Mouse (Mus musculus) midbrain, embryonic 15.5 days (tissue): ENCODE data around the gene Cirbp. TPM values are rescaled to one million over a fixed set of nuclear protein-coding genes. Genes with fewer than 3 reads are reported as not detected.

Experiments used
- ATAC-seq: fragments of 200-750 bp; cut with Nextera tagmentation; replicated peaks from 2 replicates; pipeline ENCODE4 v1.8.0; 2017; ENCODE audit warnings: moderate TSS enrichment
- H3K27ac ChIP-seq: fragments of 300-500 bp; sonication (generic); 2 replicates; pipeline ENCODE4 v1.5.1; 2015; ENCODE audit warnings: mild to moderate bottlenecking, inconsistent platforms
- H3K27me3 ChIP-seq: fragments of 300-500 bp; sonication (generic); replicated peaks from 2 replicates; pipeline ENCODE4 v1.6.1; 2015; ENCODE audit warnings: inconsistent platforms
- H3K36me3 ChIP-seq: fragments of 300-500 bp; sonication (generic); replicated peaks from 2 replicates; pipeline ENCODE4 v1.6.1; 2015; ENCODE audit warnings: inconsistent platforms
- H3K4me1 ChIP-seq: fragments of 300-500 bp; sonication (generic); 2 replicates; pipeline ENCODE4 v1.6.1; 2015; ENCODE audit warnings: inconsistent platforms
- H3K4me2 ChIP-seq: fragments of 300-500 bp; sonication (generic); 2 replicates; pipeline ENCODE4 v1.6.1; 2015; ENCODE audit warnings: inconsistent platforms, mild to moderate bottlenecking, moderate library complexity
- H3K4me3 ChIP-seq: fragments of 300-500 bp; sonication (generic); 2 replicates; pipeline ENCODE4 v1.5.1; 2015; ENCODE audit warnings: mild to moderate bottlenecking, inconsistent platforms
- H3K9ac ChIP-seq: fragments of 300-500 bp; sonication (generic); 2 replicates; pipeline ENCODE4 v1.6.1; 2015; ENCODE audit warnings: mild to moderate bottlenecking, inconsistent platforms
- H3K9me3 ChIP-seq: fragments of 300-500 bp; sonication (generic); 2 replicates; pipeline ENCODE4 v1.6.1; 2016; ENCODE audit warnings: inconsistent platforms
- WGBS: fragments of 180-500 bp; shearing (Covaris S2); methylation state at CpG from one replicate; pipeline ENCODE4 v1.1.7; 2015; ENCODE audit warnings: mixed read lengths; 5-methylcytosine and 5-hydroxymethylcytosine counted together
- polyA plus RNA-seq: library from polyadenylated mRNA; unstranded; fragments of >200 nt; fragmentation: Nextera tagmentation; extraction: Ambion mirVana; gene quantifications from 2 replicates; pipeline ENCODE4 v1.2.1, GENCODE M21; 2015

Gene Cirbp
- polyA plus RNA-seq, 1 experiment from 2014 or later: 392 TPM

DNA sequence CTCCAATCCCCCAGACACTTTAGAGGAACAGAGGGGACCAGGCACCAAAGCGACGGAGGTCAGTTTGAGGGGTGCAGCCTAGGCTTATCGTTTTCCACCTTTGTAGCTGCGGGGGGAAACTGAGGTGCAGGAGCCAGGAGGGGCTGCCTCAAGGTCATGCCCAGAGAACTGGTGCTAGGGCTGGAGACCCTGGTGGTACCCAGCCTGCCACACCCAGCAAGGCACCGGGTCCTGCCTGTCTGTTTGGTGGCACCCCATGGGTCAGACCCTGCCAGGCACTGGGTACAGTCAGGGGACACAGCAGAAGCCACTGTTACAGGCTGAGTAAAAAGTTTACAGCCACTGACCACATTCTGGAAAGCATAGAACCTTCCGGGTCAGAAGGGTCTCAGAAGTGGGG is 14.5 kb downstream of the Cirbp start:
- H3K4me2 ChIP-seq: peak overlapping the region; percentile 72
- H3K36me3 ChIP-seq: no peaks in the 10 kb centered on the region
- H3K9ac ChIP-seq: peak overlapping the region; percentile 88
- H3K27me3 ChIP-seq: no peaks in the 10 kb centered on the region
- peak overlapping the region; percentile 83; the same call in 1 of the 2 replicates for H3K27ac ChIP-seq
- peak overlapping the region; percentile 87 for H3K4me3 ChIP-seq
- peaks cover 45% of the 10 kb centered on the region for H3K4me1 ChIP-seq
- ATAC-seq: no peak
- 24% methylated on average over 6 of the region's 6 CpGs for WGBS
- no peaks in the 10 kb centered on the region for H3K9me3 ChIP-seq

DNA sequence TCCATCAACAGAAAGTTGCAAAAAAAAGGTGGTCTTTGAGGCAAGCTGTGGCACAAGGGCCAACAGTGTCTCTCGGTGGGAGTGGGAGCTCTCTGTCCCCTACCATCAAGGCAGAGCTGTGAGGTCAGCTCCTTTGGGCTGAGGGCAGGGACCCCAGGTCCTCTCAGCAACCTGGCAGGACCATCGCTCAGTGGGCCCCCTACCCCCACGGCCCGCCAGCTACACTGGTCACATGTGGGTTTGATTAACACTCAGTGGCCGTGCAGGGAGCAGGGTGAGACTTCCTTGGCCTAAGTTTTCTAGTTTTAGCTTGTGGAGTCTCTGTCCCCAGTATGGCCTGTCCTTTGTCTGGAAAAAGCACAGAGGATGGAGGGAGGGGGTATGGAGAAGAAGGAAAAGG is 15.0 kb downstream of the Cirbp start:
- Histone ChIP-seq H3K36me3 (no peaks in the 10 kb centered on the region), H3K4me1 (peaks cover 47% of the 10 kb centered on the region), H3K27me3 (no peaks in the 10 kb centered on the region), H3K27ac (peak overlapping the region; percentile 35), H3K4me2 (peak overlapping the region; percentile 72), H3K9ac (peak overlapping the region; percentile 88), H3K9me3 (no peaks in the 10 kb centered on the region), H3K4me3 (peak overlapping the region; percentile 87)
- ATAC-seq: no peak
- WGBS: 22% methylated on average over 5 of the region's 5 CpGs

- no peak for ATAC-seq
- peak overlapping the region; percentile 88; the same call in 1 of the 2 replicates for H3K9ac ChIP-seq
Observed at GRCm38 (mm10) chr10:80182547-80182946, 16.8 kb downstream of the Cirbp start.

GRCm38 (mm10) chr10:80186649-80187048 is 20.9 kb downstream of the Cirbp start:
- H3K27me3 ChIP-seq: no peaks in the 10 kb centered on the region
- no peaks in the 10 kb centered on the region for H3K9me3 ChIP-seq
- H3K36me3 ChIP-seq: peaks cover 7% of the 10 kb centered on the region
- no peak overlapping the region for H3K4me2 ChIP-seq
- H3K27ac ChIP-seq: no peak overlapping the region
- H3K4me1 ChIP-seq: peaks cover 49% of the 10 kb centered on the region
- no peak overlapping the region for H3K9ac ChIP-seq
- 40% methylated on average over 27 of the region's 27 CpGs for WGBS
- no peak for ATAC-seq
- no peak overlapping the region for H3K4me3 ChIP-seq

More at GRCm38 (mm10) chr10:80182547-80182946, 16.8 kb downstream of the Cirbp start:
- Histone ChIP-seq H3K27ac (peak overlapping the region; percentile 22; the same call in 1 of the 2 replicates), H3K4me1 (peaks cover 45% of the 10 kb centered on the region), H3K4me2 (peak overlapping the region; percentile 72), H3K27me3 (no peaks in the 10 kb centered on the region), H3K9me3 (no peaks in the 10 kb centered on the region), H3K4me3 (peak overlapping the region; percentile 87), H3K36me3 (peaks cover 4% of the 10 kb centered on the region)
- 70% methylated on average over 7 of the region's 7 CpGs for WGBS

- H3K9me3 ChIP-seq: no peaks in the 10 kb centered on the region
Observed at GRCm38 (mm10) chr10:80187739-80188138, 22.0 kb downstream of the Cirbp start.

DNA sequence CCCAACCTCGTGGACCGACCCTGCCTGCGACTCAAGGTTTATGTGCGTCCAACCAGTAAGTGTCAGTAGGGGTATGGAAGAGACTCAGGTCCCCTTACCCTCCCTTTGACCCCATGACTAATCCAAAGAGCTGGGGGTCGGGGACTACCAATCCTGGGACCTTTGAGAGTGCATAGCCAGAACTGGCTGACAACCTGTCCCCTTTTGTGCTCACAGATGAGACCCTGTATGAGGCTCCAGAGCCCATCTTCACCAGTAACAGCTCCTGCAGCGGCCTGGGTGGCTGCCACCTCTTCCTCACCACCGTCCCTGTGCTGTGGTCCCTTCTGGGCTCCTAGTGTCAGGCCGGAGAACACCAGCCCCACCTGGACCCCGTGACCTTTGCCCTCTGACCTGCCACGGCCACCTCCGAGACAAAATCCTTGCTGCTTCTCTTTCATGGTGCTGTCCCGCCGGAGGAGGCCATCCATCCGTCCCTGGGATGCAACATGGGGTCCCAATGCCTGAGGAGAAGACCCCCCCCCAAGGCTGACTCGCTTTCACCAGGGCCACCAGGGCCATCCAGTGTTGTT is 22.8 kb downstream of the Cirbp start:
- peaks cover 7% of the 10 kb centered on the region for H3K36me3 ChIP-seq
- H3K9ac ChIP-seq: no peak overlapping the region
- H3K9me3 ChIP-seq: no peaks in the 10 kb centered on the region
- ATAC-seq: no peak
- H3K4me2 ChIP-seq: no peak overlapping the region
- WGBS: 44% methylated on average over 15 of the region's 15 CpGs
- H3K4me1 ChIP-seq: peaks cover 37% of the 10 kb centered on the region
- no peaks in the 10 kb centered on the region for H3K27me3 ChIP-seq
- peak overlapping the region; percentile 65; the same call in 1 of the 2 replicates for H3K27ac ChIP-seq
- H3K4me3 ChIP-seq: no peak overlapping the region

More at GRCm38 (mm10) chr10:80187739-80188138, 22.0 kb downstream of the Cirbp start:
- 63% methylated on average over 10 of the region's 10 CpGs for WGBS
- H3K9ac ChIP-seq: no peak overlapping the region
- no peak overlapping the region for H3K4me3 ChIP-seq
- peaks cover 7% of the 10 kb centered on the region for H3K36me3 ChIP-seq
- no peak overlapping the region for H3K27ac ChIP-seq
- no peak for ATAC-seq
- H3K4me1 ChIP-seq: peaks cover 40% of the 10 kb centered on the region
- H3K27me3 ChIP-seq: no peaks in the 10 kb centered on the region
- no peak overlapping the region for H3K4me2 ChIP-seq

- Histone ChIP-seq H3K27me3 (no peaks in the 10 kb centered on the region), H3K4me2 (peak overlapping the region; percentile 58), H3K9ac (peak overlapping the region; percentile 58), H3K36me3 (peaks cover 7% of the 10 kb centered on the region), H3K4me3 (peak overlapping the region; percentile 31), H3K9me3 (no peaks in the 10 kb centered on the region), H3K27ac (peak overlapping the region; percentile 83), H3K4me1 (peaks cover 41% of the 10 kb centered on the region)
- WGBS: 4% methylated on average over 21 of the region's 21 CpGs
- no peak for ATAC-seq
Observed at GRCm38 (mm10) chr10:80189999-80190398, 24.2 kb downstream of the Cirbp start.

GRCm38 (mm10) chr10:80190491-80191051 is 24.8 kb downstream of the Cirbp start:
- Histone ChIP-seq H3K27ac (peak overlapping the region; percentile 83), H3K4me3 (peak overlapping the region; percentile 31), H3K9ac (peak overlapping the region; percentile 58), H3K36me3 (peaks cover 7% of the 10 kb centered on the region), H3K4me2 (peak overlapping the region; percentile 58), H3K9me3 (no peaks in the 10 kb centered on the region), H3K4me1 (peaks cover 35% of the 10 kb centered on the region), H3K27me3 (no peaks in the 10 kb centered on the region)
- peak; percentile 28 for ATAC-seq
- under 1% methylated on average over 44 of the region's 48 CpGs for WGBS

GRCm38 (mm10) chr10:80193976-80194375 is 28.2 kb downstream of the Cirbp start:
- Histone ChIP-seq H3K36me3 (0 out of 2 replicates have a peak, but pooled peaks cover 2% of the 10 kb centered on the region), H3K9ac (no peak overlapping the region), H3K27ac (no peak overlapping the region), H3K4me3 (no peak overlapping the region), H3K27me3 (no peaks in the 10 kb centered on the region), H3K9me3 (no peaks in the 10 kb centered on the region), H3K4me1 (peaks cover 24% of the 10 kb centered on the region), H3K4me2 (no peak overlapping the region)
- WGBS: 42% methylated on average over 6 of the region's 6 CpGs
- ATAC-seq: no peak

DNA sequence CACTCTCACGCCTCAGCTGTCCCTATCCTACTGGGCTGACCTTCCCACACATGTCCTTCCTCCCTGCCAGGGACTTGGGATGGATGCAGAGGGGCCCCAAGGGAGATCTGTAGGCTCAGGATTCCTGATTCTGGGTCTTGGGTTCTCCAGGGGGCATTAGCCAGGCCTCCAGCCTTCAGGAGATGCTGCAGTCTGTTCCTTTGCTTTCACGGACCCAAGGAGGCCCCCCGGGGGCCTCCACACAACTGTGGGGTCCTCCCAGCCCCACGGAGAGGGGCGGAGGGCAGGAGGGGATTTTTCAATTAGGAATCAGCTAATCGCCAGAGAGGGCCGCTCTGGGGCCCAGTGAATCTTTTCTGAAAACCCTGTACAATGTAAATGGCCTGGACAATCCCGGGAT is 28.7 kb downstream of the Cirbp start:
- Histone ChIP-seq H3K9ac (no peak overlapping the region), H3K36me3 (no peaks in the 10 kb centered on the region), H3K4me2 (no peak overlapping the region), H3K27me3 (no peaks in the 10 kb centered on the region), H3K4me3 (no peak overlapping the region), H3K27ac (peak overlapping the region; percentile 43; the same call in 1 of the 2 replicates), H3K4me1 (peaks cover 22% of the 10 kb centered on the region), H3K9me3 (no peaks in the 10 kb centered on the region)
- 12% methylated on average over 8 of the region's 8 CpGs for WGBS
- ATAC-seq: no peak

- H3K27ac ChIP-seq: no peak overlapping the region
- WGBS: 60% methylated on average over 1 of the region's 1 CpGs
- H3K9ac ChIP-seq: no peak overlapping the region
- no peaks in the 10 kb centered on the region for H3K27me3 ChIP-seq
- no peaks in the 10 kb centered on the region for H3K36me3 ChIP-seq
- no peak for ATAC-seq
- H3K4me1 ChIP-seq: peaks cover 8% of the 10 kb centered on the region; the same call in 1 of the 2 replicates
- H3K9me3 ChIP-seq: no peaks in the 10 kb centered on the region
- no peak overlapping the region for H3K4me3 ChIP-seq
- no peak overlapping the region for H3K4me2 ChIP-seq
Observed at GRCm38 (mm10) chr10:80196167-80196566, 30.4 kb downstream of the Cirbp start.

DNA sequence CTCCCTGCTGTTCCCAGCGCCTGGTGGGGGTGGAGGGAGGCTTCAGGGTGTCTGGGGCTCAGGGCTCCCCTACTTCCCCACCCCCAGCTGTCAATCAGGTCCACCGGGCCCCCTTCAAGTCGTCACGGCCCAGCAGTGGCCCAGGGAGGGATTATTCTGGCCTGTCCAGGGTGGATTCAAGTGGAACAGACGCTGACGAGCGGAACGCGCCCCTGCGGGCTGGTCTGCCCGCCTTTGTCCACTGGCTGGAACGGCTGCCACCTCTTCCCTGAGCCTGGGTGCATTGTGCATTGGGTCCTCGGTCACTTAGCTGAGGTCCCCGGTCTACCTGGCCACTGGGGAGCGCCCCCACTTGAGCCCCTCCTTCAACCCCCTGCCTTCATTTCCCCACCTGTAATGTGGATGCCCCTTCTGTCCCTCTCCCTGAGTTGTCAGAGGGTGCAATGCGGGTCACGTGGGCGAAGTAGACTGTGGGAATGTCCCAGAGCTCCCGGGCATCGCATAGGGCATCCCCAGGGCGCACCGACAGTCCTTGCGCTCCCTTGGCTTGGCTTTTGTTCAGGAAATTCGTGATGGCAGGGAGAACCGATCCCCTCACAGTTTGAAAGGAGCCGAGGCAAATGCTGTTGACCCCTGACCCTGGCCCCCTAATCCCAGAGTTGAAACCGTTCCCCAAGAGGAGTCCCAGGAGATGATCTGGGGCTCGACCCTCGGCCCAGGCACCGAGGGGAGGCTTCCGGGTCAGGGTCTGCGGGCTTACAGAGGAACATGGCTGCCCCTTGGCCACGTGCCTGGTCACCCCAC is 31.2 kb downstream of the Cirbp start:
- Histone ChIP-seq H3K4me3 (no peak overlapping the region), H3K9me3 (no peaks in the 10 kb centered on the region), H3K9ac (no peak overlapping the region), H3K27ac (no peak overlapping the region), H3K4me2 (no peak overlapping the region), H3K4me1 (peaks cover 8% of the 10 kb centered on the region; the same call in 1 of the 2 replicates), H3K27me3 (no peaks in the 10 kb centered on the region), H3K36me3 (no peaks in the 10 kb centered on the region)
- 21% methylated on average over 33 of the region's 33 CpGs for WGBS
- ATAC-seq: no peak
